Mouse (Mus musculus) stomach, embryonic 16.5 days (tissue): ENCODE measurements around the gene Gm9857. TPM values are rescaled to one million over a fixed set of nuclear protein-coding genes. Genes with fewer than 3 reads are reported as not detected.

Experiments used
- ATAC-seq: fragments of 200-750 bp; cut with Nextera tagmentation; 2 replicates; pipeline ENCODE4 v1.8.0; 2017; ENCODE audit warnings: moderate number of reproducible peaks, moderate TSS enrichment; ENCODE audit not compliant: insufficient read depth, low FRiP score
- H3K27ac ChIP-seq: fragments of 300-500 bp; sonication (generic); 2 replicates; pipeline ENCODE4 v1.5.1; 2014; ENCODE audit warnings: low read length
- H3K27me3 ChIP-seq: fragments of 300-500 bp; sonication (generic); 2 replicates; pipeline ENCODE4 v1.6.1; 2014; ENCODE audit warnings: low read length, control low read depth, mixed read lengths; ENCODE audit not compliant: control insufficient read depth, insufficient read depth
- H3K36me3 ChIP-seq: fragments of 300-500 bp; sonication (generic); 2 replicates; pipeline ENCODE4 v1.6.1; 2014; ENCODE audit warnings: low read length; ENCODE audit not compliant: control insufficient read depth, insufficient read depth
- H3K4me1 ChIP-seq: fragments of 300-500 bp; sonication (generic); 2 replicates; pipeline ENCODE4 v1.6.1; 2014; ENCODE audit warnings: low read length, control low read depth, mixed read lengths; ENCODE audit not compliant: control insufficient read depth, insufficient read depth
- H3K4me2 ChIP-seq: fragments of 300-500 bp; sonication (generic); 2 replicates; pipeline ENCODE4 v1.6.1; 2014; ENCODE audit warnings: low read depth, low read length, mixed read lengths
- H3K4me3 ChIP-seq: fragments of 300-500 bp; sonication (generic); replicated peaks from 2 replicates; pipeline ENCODE4 v1.5.1; 2014; ENCODE audit warnings: mild to moderate bottlenecking, low read length
- H3K9ac ChIP-seq: fragments of 300-500 bp; sonication (generic); 2 replicates; pipeline ENCODE4 v1.6.1; 2014; ENCODE audit warnings: low read length
- H3K9me3 ChIP-seq: fragments of 300-500 bp; sonication (generic); replicated peaks from 2 replicates; pipeline ENCODE4 v1.6.1; 2016; ENCODE audit warnings: low read length, control low read depth; ENCODE audit not compliant: control insufficient read depth
- WGBS: fragments of 180-500 bp; shearing (Covaris S2); extraction: QIAGEN DNeasy Blood & Tissue Kit; methylation state at CpG from one replicate; pipeline ENCODE4 v1.1.7; 2014; 5-methylcytosine and 5-hydroxymethylcytosine counted together
- polyA plus RNA-seq: library from polyadenylated mRNA; unstranded; fragments of >200 nt; fragmentation: Nextera tagmentation; extraction: Ambion mirVana; gene quantifications from 2 replicates; pipeline ENCODE4 v1.2.1, GENCODE M21; 2015

The Gm9857 gene
- polyA plus RNA-seq, 1 experiment from 2014 or later, result not detected

GRCm38 (mm10) chr3:108939573-108939972 is 672 bp downstream of the Gm9857 start, which contains the start of gene Henmt1:
TSS of gene Henmt1 (plus strand) at chr3:108939873.
- no peaks in the 10 kb centered on the region for H3K9me3 ChIP-seq
- H3K27me3 ChIP-seq, result no peaks in the 10 kb centered on the region
- H3K4me3 ChIP-seq, result peak within 1 kb of the TSS; percentile 40
- ATAC-seq, result no peak
- H3K4me2 ChIP-seq, result peak within 1 kb of the TSS; percentile 62
- WGBS, result 78% methylated on average over 5 of the region's 5 CpGs
- H3K36me3 ChIP-seq, result no peaks in the 10 kb centered on the region
- H3K27ac ChIP-seq, result no peak within 1 kb of the TSS
- H3K9ac ChIP-seq, result peak within 1 kb of the TSS; percentile 62
- no peaks in the 10 kb centered on the region for H3K4me1 ChIP-seq

DNA sequence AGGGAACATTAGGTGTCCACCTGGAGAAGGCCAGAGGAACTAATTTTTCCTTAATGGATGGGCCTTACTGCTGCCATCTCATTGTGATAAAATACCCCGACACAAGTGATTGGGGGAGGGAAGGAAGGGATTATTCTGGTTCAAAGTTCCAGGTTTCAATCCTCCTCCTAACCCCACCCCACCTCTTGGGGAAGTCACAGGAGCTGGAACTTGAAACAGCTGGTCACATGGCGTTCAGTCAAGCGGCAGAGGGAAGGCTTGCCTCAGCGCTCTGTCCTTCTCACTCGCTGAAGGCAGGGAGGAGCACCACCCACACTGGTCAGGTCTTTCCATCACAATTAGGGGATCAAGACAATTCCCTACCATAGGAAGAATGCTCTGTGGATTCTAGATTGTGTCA is 1.6 kb downstream of the Gm9857 start:
- WGBS, result 88% methylated on average over 5 of the region's 5 CpGs
- Histone ChIP-seq H3K4me2 (no peak overlapping the region), H3K9me3 (no peaks in the 10 kb centered on the region), H3K36me3 (no peaks in the 10 kb centered on the region), H3K4me1 (no peaks in the 10 kb centered on the region), H3K27me3 (no peaks in the 10 kb centered on the region), H3K4me3 (no peak overlapping the region), H3K27ac (no peak overlapping the region), H3K9ac (no peak overlapping the region)
- no peak for ATAC-seq

- WGBS, result 91% methylated on average over 6 of the region's 6 CpGs
- H3K9ac ChIP-seq, result no peak overlapping the region
These were observed 6.7 kb downstream of the Gm9857 start for GRCm38 (mm10) chr3:108933557-108933956.

GRCm38 (mm10) chr3:108926308-108926707 is 13.9 kb downstream of the Gm9857 start:
- H3K4me1 ChIP-seq, result no peaks in the 10 kb centered on the region
- H3K27ac ChIP-seq, result no peak overlapping the region
- no peaks in the 10 kb centered on the region for H3K36me3 ChIP-seq
- H3K9me3 ChIP-seq, result peaks cover 3% of the 10 kb centered on the region; the same call in 1 of the 2 replicates
- WGBS, result 83% methylated on average over 1 of the region's 1 CpGs
- no peak overlapping the region for H3K4me3 ChIP-seq
- no peak for ATAC-seq
- no peak overlapping the region for H3K9ac ChIP-seq
- H3K4me2 ChIP-seq, result no peak overlapping the region
- H3K27me3 ChIP-seq, result no peaks in the 10 kb centered on the region

More at GRCm38 (mm10) chr3:108933557-108933956, 6.7 kb downstream of the Gm9857 start:
- H3K36me3 ChIP-seq, result no peaks in the 10 kb centered on the region
- peaks cover 3% of the 10 kb centered on the region; the same call in 1 of the 2 replicates for H3K9me3 ChIP-seq
- ATAC-seq, result no peak
- no peak overlapping the region for H3K4me3 ChIP-seq
- no peaks in the 10 kb centered on the region for H3K4me1 ChIP-seq
- H3K4me2 ChIP-seq, result no peak overlapping the region
- no peaks in the 10 kb centered on the region for H3K27me3 ChIP-seq
- no peak overlapping the region for H3K27ac ChIP-seq

DNA sequence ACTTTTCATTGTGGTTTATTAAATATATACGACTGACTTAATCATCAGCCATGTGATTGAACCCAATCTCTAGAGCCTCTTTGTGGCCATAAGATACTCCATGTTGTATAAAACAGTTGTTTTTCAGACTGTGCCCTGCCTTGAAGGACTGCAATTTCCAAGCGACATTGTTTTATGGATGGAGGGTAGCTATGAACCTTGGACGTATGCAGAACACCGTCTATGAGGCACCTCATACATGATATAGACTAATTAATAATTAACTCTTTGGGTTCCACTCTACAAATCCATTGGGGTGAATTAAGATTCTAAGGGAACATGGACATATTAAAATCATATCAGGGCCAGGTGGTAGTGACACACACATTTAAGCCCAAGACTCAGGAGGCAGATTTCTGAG is 14.6 kb downstream of the Gm9857 start:
- no peak for ATAC-seq
- WGBS, result 83% methylated on average over 4 of the region's 4 CpGs
- Histone ChIP-seq H3K4me3 (no peak overlapping the region), H3K4me1 (no peaks in the 10 kb centered on the region), H3K9me3 (peaks cover 3% of the 10 kb centered on the region; the same call in 1 of the 2 replicates), H3K4me2 (no peak overlapping the region), H3K27ac (no peak overlapping the region), H3K27me3 (no peaks in the 10 kb centered on the region), H3K36me3 (no peaks in the 10 kb centered on the region), H3K9ac (no peak overlapping the region)

GRCm38 (mm10) chr3:108921822-108922221 is 18.4 kb downstream of the Gm9857 start:
- H3K4me1 ChIP-seq, result no peaks in the 10 kb centered on the region
- WGBS, result 89% methylated on average over 1 of the region's 1 CpGs
- H3K9ac ChIP-seq, result no peak overlapping the region
- no peak for ATAC-seq
- H3K27ac ChIP-seq, result no peak overlapping the region
- no peaks in the 10 kb centered on the region for H3K27me3 ChIP-seq
- H3K4me2 ChIP-seq, result no peak overlapping the region
- H3K9me3 ChIP-seq, result no peaks in the 10 kb centered on the region
- H3K4me3 ChIP-seq, result no peak overlapping the region
- no peaks in the 10 kb centered on the region for H3K36me3 ChIP-seq

GRCm38 (mm10) chr3:108920442-108921070 is 19.7 kb downstream of the Gm9857 start:
- no peak overlapping the region for H3K4me3 ChIP-seq
- no peaks in the 10 kb centered on the region for H3K4me1 ChIP-seq
- H3K9me3 ChIP-seq, result no peaks in the 10 kb centered on the region
- H3K4me2 ChIP-seq, result no peak overlapping the region
- H3K27ac ChIP-seq, result no peak overlapping the region
- 87% methylated on average over 3 of the region's 3 CpGs for WGBS
- H3K9ac ChIP-seq, result no peak overlapping the region
- no peak for ATAC-seq
- no peaks in the 10 kb centered on the region for H3K36me3 ChIP-seq
- no peaks in the 10 kb centered on the region for H3K27me3 ChIP-seq

- no peaks in the 10 kb centered on the region for H3K4me1 ChIP-seq
- no peak overlapping the region for H3K9ac ChIP-seq
- H3K4me2 ChIP-seq, result no peak overlapping the region
- no peaks in the 10 kb centered on the region for H3K27me3 ChIP-seq
- H3K4me3 ChIP-seq, result no peak overlapping the region
- H3K36me3 ChIP-seq, result no peaks in the 10 kb centered on the region
- H3K9me3 ChIP-seq, result no peaks in the 10 kb centered on the region
- no peak overlapping the region for H3K27ac ChIP-seq
- no peak for ATAC-seq
- WGBS, result 98% methylated on average over 1 of the region's 1 CpGs
These were observed 21.4 kb downstream of the Gm9857 start for GRCm38 (mm10) chr3:108918852-108919251.

GRCm38 (mm10) chr3:108917986-108918385 is 22.3 kb downstream of the Gm9857 start:
- H3K9ac ChIP-seq, result no peak overlapping the region
- ATAC-seq, result no peak
- no peak overlapping the region for H3K4me3 ChIP-seq
- H3K4me2 ChIP-seq, result no peak overlapping the region
- no peaks in the 10 kb centered on the region for H3K4me1 ChIP-seq
- H3K27ac ChIP-seq, result no peak overlapping the region
- no peaks in the 10 kb centered on the region for H3K27me3 ChIP-seq
- H3K36me3 ChIP-seq, result no peaks in the 10 kb centered on the region
- 54% methylated on average over 3 of the region's 3 CpGs for WGBS
- no peaks in the 10 kb centered on the region for H3K9me3 ChIP-seq
